Mouse (Mus musculus): ENCODE results near the gene Prkch. TPM values are rescaled to one million over a fixed set of nuclear protein-coding genes. Genes with fewer than 3 reads are reported as not detected.

The Prkch gene
- polyA plus RNA-seq, 1 experiment from 2014 or later = 8.8 TPM

GRCm38 (mm10) chr12:73631148-73631547 is 46.6 kb downstream of the Prkch start:
- Histone ChIP-seq H3K9ac (ENCODE audit: low read length) (no peak overlapping the region), H3K4me2 (ENCODE audit: low read depth, severe bottlenecking) (no peak overlapping the region), H3K27me3 (ENCODE audit: control insufficient read depth, insufficient read depth, low read length) (no peaks in the 10 kb centered on the region), H3K27ac (replicated peaks; ENCODE audit: low read depth, low read length) (no peak overlapping the region), H3K9me3 (ENCODE audit: control insufficient read depth, low read length) (no peaks in the 10 kb centered on the region), H3K4me3 (ENCODE audit: low read depth, low read length) (no peak overlapping the region), H3K36me3 (ENCODE audit: control insufficient read depth, insufficient read depth, low read length) (no peaks in the 10 kb centered on the region), H3K4me1 (ENCODE audit: control insufficient read depth, insufficient read depth, low read length) (peaks cover 4% of the 10 kb centered on the region; the same call in 1 of the 2 replicates)
- no peak for ATAC-seq (ENCODE audit: insufficient number of reproducible peaks, low FRiP score, low TSS enrichment, low read depth)
- 66% methylated on average over 11 of the region's 11 CpGs for WGBS
- no peak for DNase-seq (ENCODE audit: low spot score)

GRCm38 (mm10) chr12:73632671-73633244 is 48.2 kb downstream of the Prkch start:
- no peak overlapping the region for H3K4me2 ChIP-seq (ENCODE audit: low read depth, severe bottlenecking)

GRCm38 (mm10) chr12:73633707-73634106 is 49.1 kb downstream of the Prkch start:
- Histone ChIP-seq H3K9me3 (ENCODE audit: control insufficient read depth, low read length) (no peaks in the 10 kb centered on the region), H3K27ac (replicated peaks; ENCODE audit: low read depth, low read length) (no peak overlapping the region), H3K4me1 (ENCODE audit: control insufficient read depth, insufficient read depth, low read length) (peaks cover 4% of the 10 kb centered on the region; the same call in 1 of the 2 replicates), H3K36me3 (ENCODE audit: control insufficient read depth, insufficient read depth, low read length) (no peaks in the 10 kb centered on the region), H3K4me3 (ENCODE audit: low read depth, low read length) (no peak overlapping the region), H3K9ac (ENCODE audit: low read length) (no peak overlapping the region), H3K4me2 (ENCODE audit: low read depth, severe bottlenecking) (no peak overlapping the region), H3K27me3 (ENCODE audit: control insufficient read depth, insufficient read depth, low read length) (no peaks in the 10 kb centered on the region)
- DNase-seq (ENCODE audit: low spot score) (no peak), ATAC-seq (ENCODE audit: insufficient number of reproducible peaks, low FRiP score, low TSS enrichment, low read depth) (no peak)
- 89% methylated on average over 4 of the region's 4 CpGs for WGBS

More at GRCm38 (mm10) chr12:73632671-73633244, 48.2 kb downstream of the Prkch start:
- H3K27ac ChIP-seq (replicated peaks; ENCODE audit: low read depth, low read length) = no peak overlapping the region
- H3K27me3 ChIP-seq (ENCODE audit: control insufficient read depth, insufficient read depth, low read length) = no peaks in the 10 kb centered on the region
- 15% methylated on average over 8 of the region's 8 CpGs for WGBS
- DNase-seq (ENCODE audit: low spot score) (peak; percentile 31), ATAC-seq (ENCODE audit: insufficient number of reproducible peaks, low FRiP score, low TSS enrichment, low read depth) (no peak)
- H3K9ac ChIP-seq (ENCODE audit: low read length) = no peak overlapping the region
- no peaks in the 10 kb centered on the region for H3K36me3 ChIP-seq (ENCODE audit: control insufficient read depth, insufficient read depth, low read length)
- H3K9me3 ChIP-seq (ENCODE audit: control insufficient read depth, low read length) = no peaks in the 10 kb centered on the region
- H3K4me1 ChIP-seq (ENCODE audit: control insufficient read depth, insufficient read depth, low read length) = peaks cover 4% of the 10 kb centered on the region; the same call in 1 of the 2 replicates
- H3K4me3 ChIP-seq (ENCODE audit: low read depth, low read length) = no peak overlapping the region

- Histone ChIP-seq H3K9ac (ENCODE audit: low read length) (no peak overlapping the region), H3K4me1 (ENCODE audit: control insufficient read depth, insufficient read depth, low read length) (no peaks in the 10 kb centered on the region), H3K27me3 (ENCODE audit: control insufficient read depth, insufficient read depth, low read length) (no peaks in the 10 kb centered on the region), H3K36me3 (ENCODE audit: control insufficient read depth, insufficient read depth, low read length) (no peaks in the 10 kb centered on the region), H3K4me3 (ENCODE audit: low read depth, low read length) (no peak overlapping the region), H3K4me2 (ENCODE audit: low read depth, severe bottlenecking) (no peak overlapping the region), H3K9me3 (ENCODE audit: control insufficient read depth, low read length) (no peaks in the 10 kb centered on the region), H3K27ac (replicated peaks; ENCODE audit: low read depth, low read length) (no peak overlapping the region)
- no peak for DNase-seq (ENCODE audit: low spot score)
- no peak for ATAC-seq (ENCODE audit: insufficient number of reproducible peaks, low FRiP score, low TSS enrichment, low read depth)
- WGBS = 88% methylated on average over 2 of the region's 2 CpGs
Measured at GRCm38 (mm10) chr12:73639571-73639970, 55.0 kb downstream of the Prkch start.

GRCm38 (mm10) chr12:73641183-73641582 is 56.6 kb downstream of the Prkch start:
- no peaks in the 10 kb centered on the region for H3K9me3 ChIP-seq (ENCODE audit: control insufficient read depth, low read length)
- H3K36me3 ChIP-seq (ENCODE audit: control insufficient read depth, insufficient read depth, low read length) = no peaks in the 10 kb centered on the region
- no peak overlapping the region for H3K9ac ChIP-seq (ENCODE audit: low read length)
- H3K4me2 ChIP-seq (ENCODE audit: low read depth, severe bottlenecking) = no peak overlapping the region
- no peak overlapping the region for H3K4me3 ChIP-seq (ENCODE audit: low read depth, low read length)
- ATAC-seq (ENCODE audit: insufficient number of reproducible peaks, low FRiP score, low TSS enrichment, low read depth) (no peak), DNase-seq (ENCODE audit: low spot score) (no peak)
- H3K27me3 ChIP-seq (ENCODE audit: control insufficient read depth, insufficient read depth, low read length) = no peaks in the 10 kb centered on the region
- no peaks in the 10 kb centered on the region for H3K4me1 ChIP-seq (ENCODE audit: control insufficient read depth, insufficient read depth, low read length)
- WGBS = 66% methylated on average over 13 of the region's 13 CpGs
- H3K27ac ChIP-seq (replicated peaks; ENCODE audit: low read depth, low read length) = no peak overlapping the region

GRCm38 (mm10) chr12:73645216-73645615 is 60.6 kb downstream of the Prkch start:
- DNase-seq (ENCODE audit: low spot score) (no peak), ATAC-seq (ENCODE audit: insufficient number of reproducible peaks, low FRiP score, low TSS enrichment, low read depth) (no peak)
- Histone ChIP-seq H3K4me1 (ENCODE audit: control insufficient read depth, insufficient read depth, low read length) (no peaks in the 10 kb centered on the region), H3K4me3 (ENCODE audit: low read depth, low read length) (no peak overlapping the region), H3K27me3 (ENCODE audit: control insufficient read depth, insufficient read depth, low read length) (no peaks in the 10 kb centered on the region), H3K27ac (replicated peaks; ENCODE audit: low read depth, low read length) (no peak overlapping the region), H3K36me3 (ENCODE audit: control insufficient read depth, insufficient read depth, low read length) (no peaks in the 10 kb centered on the region), H3K9ac (ENCODE audit: low read length) (no peak overlapping the region), H3K9me3 (ENCODE audit: control insufficient read depth, low read length) (no peaks in the 10 kb centered on the region), H3K4me2 (ENCODE audit: low read depth, severe bottlenecking) (no peak overlapping the region)
- WGBS = 84% methylated on average over 6 of the region's 6 CpGs

GRCm38 (mm10) chr12:73647686-73648085 is 63.1 kb downstream of the Prkch start:
- no peak for ATAC-seq (ENCODE audit: insufficient number of reproducible peaks, low FRiP score, low TSS enrichment, low read depth)
- Histone ChIP-seq H3K4me3 (ENCODE audit: low read depth, low read length) (no peak overlapping the region), H3K9ac (ENCODE audit: low read length) (no peak overlapping the region), H3K27me3 (ENCODE audit: control insufficient read depth, insufficient read depth, low read length) (no peaks in the 10 kb centered on the region), H3K27ac (replicated peaks; ENCODE audit: low read depth, low read length) (no peak overlapping the region), H3K36me3 (ENCODE audit: control insufficient read depth, insufficient read depth, low read length) (no peaks in the 10 kb centered on the region), H3K9me3 (ENCODE audit: control insufficient read depth, low read length) (no peaks in the 10 kb centered on the region), H3K4me1 (ENCODE audit: control insufficient read depth, insufficient read depth, low read length) (no peaks in the 10 kb centered on the region), H3K4me2 (ENCODE audit: low read depth, severe bottlenecking) (no peak overlapping the region)
- 90% methylated on average over 2 of the region's 2 CpGs for WGBS
- DNase-seq (ENCODE audit: low spot score) = no peak

- Histone ChIP-seq H3K27me3 (ENCODE audit: control insufficient read depth, insufficient read depth, low read length) (no peaks in the 10 kb centered on the region), H3K4me2 (ENCODE audit: low read depth, severe bottlenecking) (no peak overlapping the region)
- ATAC-seq (ENCODE audit: insufficient number of reproducible peaks, low FRiP score, low TSS enrichment, low read depth) = no peak
Measured at GRCm38 (mm10) chr12:73656568-73657204, 72.1 kb downstream of the Prkch start.

More at GRCm38 (mm10) chr12:73656568-73657204, 72.1 kb downstream of the Prkch start:
- Histone ChIP-seq H3K4me3 (ENCODE audit: low read depth, low read length) (no peak overlapping the region), H3K9me3 (ENCODE audit: control insufficient read depth, low read length) (no peaks in the 10 kb centered on the region), H3K27ac (replicated peaks; ENCODE audit: low read depth, low read length) (no peak overlapping the region), H3K4me1 (ENCODE audit: control insufficient read depth, insufficient read depth, low read length) (no peaks in the 10 kb centered on the region), H3K36me3 (ENCODE audit: control insufficient read depth, insufficient read depth, low read length) (no peaks in the 10 kb centered on the region), H3K9ac (ENCODE audit: low read length) (no peak overlapping the region)
- 56% methylated on average over 18 of the region's 18 CpGs for WGBS
- DNase-seq (ENCODE audit: low spot score) = no peak
